Mouse (Mus musculus): ENCODE results near the gene Tmem29.
"Not testable (repeated sequence)": the region's sequence is repeated elsewhere in the genome, so short reads cannot be mapped to it uniquely, and the experiment has no call there.

Tmem29 gene

GRCm38 (mm10) chrX:150458766-150459350, at the start of gene Tmem29:
Gene Tmem29 (minus strand): TSS chrX:150459154.
- peak; percentile 90 to 93 for DNase-seq

DNA sequence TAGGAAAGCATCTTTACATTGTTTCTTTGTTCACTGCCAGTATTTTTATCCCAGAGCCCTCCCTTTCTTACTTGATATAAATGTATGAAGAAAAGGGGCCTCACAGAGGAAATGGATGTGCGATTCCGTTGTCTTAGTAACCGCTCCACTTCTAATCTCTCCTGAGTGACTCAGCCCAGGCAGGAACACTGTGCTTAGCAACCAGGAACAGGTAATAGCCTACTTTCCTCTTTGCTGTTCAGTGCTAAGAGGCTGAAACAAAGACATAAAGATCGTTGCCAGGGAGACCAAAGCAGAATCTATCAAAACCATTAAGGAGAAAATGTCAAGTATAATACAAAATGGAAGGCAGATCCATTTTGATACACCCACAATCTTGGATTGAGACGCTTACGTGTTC, 49.7 kb upstream of the Tmem29 start:
- DNase-seq = no peak

- not testable (repeated sequence) for DNase-seq
Observed at GRCm38 (mm10) chrX:150487811-150488210, 28.9 kb upstream of the Tmem29 start.

DNA sequence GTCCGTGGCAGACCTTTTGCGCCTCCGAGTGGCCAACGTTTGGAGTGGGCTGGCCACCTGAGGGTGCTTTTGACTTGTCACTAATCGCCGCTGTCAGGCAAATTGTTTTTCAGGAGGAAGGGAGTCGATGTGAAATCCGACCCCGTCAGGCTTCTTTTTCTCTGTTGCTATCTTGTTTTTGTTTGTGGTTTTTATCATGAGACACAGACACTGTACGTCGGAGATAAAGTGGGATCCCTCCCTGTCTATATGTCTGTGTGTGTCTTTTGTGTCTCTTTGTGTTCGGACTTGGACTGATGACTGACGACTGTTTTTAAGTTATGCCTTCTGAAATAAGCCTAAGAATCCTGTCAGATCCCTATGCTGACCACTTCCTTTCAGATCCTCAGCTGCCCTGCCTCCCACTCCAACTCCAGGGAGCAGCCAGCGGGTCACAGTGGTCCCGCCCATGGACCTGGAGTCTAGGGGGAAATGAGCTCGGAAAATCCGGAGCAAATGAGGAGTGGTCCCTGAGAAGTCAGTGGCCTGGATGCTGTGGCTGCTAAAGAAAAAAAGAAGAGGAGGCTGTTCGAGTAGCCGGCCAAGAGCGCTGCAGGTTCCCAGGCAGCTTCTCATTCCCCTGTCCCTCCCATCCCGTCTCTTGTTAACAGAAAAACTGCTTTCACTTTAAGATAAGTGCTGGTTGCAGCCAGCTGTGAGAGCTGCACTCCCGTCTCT, 27.5 kb upstream of the Tmem29 start:
- DNase-seq = not testable (repeated sequence)

DNA sequence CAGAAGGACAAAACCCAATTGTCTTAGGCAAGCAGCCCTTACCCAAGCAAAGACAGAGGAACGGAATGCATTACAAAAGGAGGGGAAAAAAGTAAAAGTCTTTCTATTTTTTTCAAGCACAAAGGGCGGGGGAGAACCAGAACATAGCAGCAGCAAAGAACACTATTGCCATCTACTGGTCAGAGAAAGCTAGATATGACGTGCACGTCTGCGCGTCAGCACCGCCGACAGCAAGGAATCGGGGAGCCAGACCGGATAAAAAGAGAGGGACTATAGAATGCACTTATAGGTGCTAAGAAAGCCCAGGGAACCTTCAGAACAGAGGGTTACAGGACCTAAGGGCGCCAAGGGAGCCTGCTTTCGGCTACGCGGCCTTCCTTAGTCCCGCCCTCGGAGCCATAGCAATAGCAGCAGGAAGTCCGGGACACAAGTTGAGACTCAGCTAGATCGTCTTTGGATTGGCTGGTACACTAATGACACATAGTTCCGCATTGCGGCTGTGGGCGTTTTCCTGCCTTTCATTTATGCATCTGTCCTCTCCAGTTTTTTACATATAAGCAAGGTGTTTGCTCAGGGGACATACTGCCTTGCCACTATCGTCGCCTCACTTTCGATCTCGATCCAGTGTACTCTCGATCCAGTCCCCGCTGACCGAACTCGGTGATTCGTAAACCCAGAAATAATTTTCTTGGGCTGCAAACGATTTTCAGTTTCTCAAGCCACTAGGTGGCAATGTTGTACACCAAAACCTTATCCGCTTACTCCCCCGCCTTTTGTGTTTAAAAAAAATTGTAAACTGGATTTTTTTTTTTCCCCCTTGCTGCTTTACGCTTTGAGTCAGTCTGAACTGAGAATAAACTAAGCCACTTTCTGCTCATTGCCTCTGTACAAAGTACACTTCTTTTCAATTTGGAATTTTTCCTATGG, 19.2 kb upstream of the Tmem29 start:
- DNase-seq = peak; percentile 83 to 92

DNA sequence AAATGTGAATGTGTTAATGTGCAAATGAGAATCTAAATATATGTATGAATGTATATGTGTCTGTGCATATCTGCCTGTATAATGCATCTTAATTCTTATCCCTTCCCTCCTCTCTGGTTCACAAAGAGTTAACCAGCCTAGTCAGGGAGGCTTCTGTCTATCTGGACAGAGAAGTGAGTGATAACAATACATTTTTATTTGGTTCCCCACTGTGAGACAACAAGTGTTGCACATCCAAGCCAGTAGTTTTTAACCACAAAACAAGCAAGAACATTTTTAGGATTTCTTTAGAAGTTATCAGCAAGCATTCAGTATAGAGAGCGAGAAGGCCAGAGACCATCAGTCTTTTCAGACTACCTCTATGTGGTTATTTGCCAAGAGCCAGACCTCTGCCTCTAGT, 12.5 kb upstream of the Tmem29 start:
- DNase-seq = no peak

DNA sequence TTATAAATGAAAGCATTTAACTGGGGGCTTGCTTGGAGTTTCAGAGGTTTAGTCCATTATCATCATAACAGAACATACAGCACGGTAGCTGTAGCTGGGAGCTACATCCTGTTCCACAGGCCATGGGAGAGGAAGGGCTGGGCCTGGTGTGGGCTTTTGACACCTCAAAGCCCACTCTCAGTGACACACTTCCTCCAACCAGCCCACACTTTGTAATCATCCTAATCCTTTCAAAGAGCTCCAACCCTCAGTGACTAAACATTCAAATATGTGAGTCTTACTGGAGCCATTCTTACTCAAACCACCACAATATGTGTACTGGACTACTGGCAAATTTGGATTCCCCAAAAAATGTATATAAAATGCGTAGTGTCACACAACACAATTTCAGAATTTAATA, 9.3 kb upstream of the Tmem29 start:
- DNase-seq = no peak

- DNase-seq = not testable (repeated sequence)
Observed at GRCm38 (mm10) chrX:150466817-150467216, 7.9 kb upstream of the Tmem29 start.

DNA sequence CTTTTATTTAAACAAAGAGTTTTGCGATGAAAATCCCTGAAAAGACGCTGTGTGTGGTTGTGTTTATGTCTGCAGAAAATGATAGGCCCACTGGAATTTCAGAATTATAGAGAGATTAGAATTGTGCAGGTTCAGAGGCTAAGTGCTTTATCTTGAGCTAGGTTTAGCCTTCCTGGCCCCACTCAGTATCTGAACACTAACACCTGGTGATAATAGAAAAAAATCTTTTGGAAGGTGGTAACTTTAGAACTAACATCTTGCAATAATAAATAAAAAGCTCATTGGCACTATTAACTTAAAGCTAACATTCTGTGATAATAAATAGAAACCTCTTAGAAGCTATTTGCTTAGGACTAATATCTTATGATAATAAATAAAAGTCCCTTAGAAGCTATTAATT, 1.2 kb upstream of the Tmem29 start:
- DNase-seq = no peak

GRCm38 (mm10) chrX:150459411-150459927, 515 bp upstream of the Tmem29 start:
- peak; percentile 45 to 48 for DNase-seq

GRCm38 (mm10) chrX:150458136-150458535, 818 bp downstream of the Tmem29 start:
- peak; percentile 12 to 18 for DNase-seq

DNA sequence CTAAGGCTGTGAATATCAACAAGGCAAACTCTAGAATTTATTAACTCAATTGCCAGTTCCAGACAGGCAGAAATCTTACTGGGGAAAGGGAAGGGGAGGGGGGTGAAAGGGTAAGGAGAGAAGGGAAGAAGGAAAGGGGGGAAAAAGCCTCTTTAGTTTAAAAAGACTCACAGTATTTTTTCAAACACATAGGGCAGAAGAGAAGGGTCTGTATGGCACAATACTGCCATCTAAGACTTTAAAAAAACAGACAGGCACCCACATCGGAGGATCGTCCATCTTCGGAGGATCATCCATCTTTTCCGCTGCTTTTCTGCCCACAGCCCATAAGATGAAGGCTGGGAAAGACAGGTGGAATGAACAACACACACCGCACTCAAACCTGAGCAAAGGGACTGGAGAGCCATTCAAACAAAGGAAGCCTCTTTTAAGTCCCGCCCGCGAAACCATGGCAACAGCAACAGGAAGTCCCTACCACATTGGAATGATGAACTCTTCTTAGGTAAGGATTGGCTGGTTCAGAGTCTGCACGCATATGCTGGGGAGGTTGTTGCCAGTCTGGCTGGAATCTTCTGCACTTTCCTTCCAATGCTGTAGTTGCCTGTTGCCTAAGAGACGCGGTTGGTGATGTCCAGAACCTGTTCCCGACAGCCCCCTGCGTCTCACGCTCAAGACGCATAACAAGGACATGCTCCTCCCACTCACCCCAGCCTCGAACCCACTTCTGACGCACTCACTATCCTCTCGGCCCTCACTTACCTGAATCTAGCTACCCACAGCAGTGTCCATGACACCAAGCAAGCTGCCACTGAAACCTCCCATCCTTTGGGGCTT, 18.2 kb downstream of the Tmem29 start:
- DNase-seq = peak; percentile 80 to 86

DNA sequence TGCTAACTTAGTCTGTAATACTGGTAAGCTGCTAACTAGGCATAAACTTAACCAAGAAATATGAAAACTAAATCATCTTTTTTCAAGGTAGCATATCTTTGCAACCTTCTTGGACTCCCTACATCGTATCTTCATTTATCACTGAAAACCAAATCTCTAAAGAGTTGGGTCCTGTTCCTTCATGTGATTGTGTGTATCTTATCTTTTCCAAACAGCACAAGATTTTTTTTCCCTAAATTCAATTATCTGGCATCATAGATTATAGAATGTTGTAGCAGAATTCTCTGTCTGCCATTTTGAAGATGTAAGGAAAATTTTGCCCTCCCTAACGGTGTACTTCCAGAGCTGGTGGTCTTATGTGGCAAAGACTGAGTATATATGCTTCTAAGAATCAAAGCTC, 22.6 kb downstream of the Tmem29 start:
- no peak for DNase-seq

DNA sequence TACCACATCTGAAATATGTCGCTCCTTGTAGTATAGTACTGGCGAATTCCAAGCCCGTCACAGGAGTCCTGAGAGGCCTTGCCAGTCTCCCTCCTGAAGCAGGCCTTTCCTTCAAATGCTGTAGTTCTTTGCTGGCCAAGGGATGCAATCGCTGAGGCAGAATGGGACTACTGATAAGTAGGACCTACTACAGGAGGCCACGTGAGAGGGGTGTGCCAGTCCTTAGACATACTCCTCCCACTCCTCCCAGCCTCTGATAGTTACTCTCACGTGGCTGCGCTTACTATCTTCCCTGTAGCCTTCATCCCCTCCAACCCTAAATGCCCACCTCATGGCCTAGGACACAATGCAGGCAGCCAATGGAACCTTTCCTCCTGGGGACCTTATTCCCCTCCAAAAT, 23.6 kb downstream of the Tmem29 start:
- DNase-seq = no peak

DNA sequence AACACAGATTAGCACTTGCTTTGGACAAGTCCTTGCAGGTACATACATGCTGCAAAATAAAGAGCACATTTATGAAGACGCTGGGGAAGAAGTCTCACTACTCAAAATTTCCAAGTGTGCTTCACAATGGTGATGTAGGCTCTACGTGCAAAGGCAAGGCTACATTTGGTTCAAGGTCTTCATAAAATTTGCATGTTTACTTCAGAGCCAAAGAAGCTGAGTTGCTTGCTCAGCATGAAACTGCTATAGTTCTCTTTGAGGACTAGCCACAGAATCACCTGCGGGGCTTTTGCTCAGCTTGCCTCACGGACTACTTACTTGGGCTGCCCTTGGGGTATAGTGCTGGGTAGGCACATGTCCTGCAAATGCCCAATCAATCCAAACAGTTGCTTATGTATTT, 45.4 kb downstream of the Tmem29 start:
- DNase-seq = no peak

Measured in cerebellum, postnatal 25 days (tissue).